Mouse (Mus musculus) left cerebral cortex, adult 18-20 months (tissue): ENCODE data around the gene Gm20696. TPM values are rescaled to one million over a fixed set of nuclear protein-coding genes. Genes with fewer than 3 reads are reported as not detected.

ENCODE experiments used
- DNase-seq, 2 experiments: peaks; one replicate each; pipeline ENCODE4 v3.0.0; 2021 to 2022; ENCODE audit warnings: low spot score in 2 of 2, mixed read lengths in 1 of 2
- total RNA-seq, 2 experiments: library from RNA; stranded (reverse); gene quantifications; 2 replicates each; pipeline ENCODE4 v1.2.3; 2021

Gene Gm20696
- total RNA-seq, 2 experiments from 2014 or later: 7.2 to 8.7 TPM

DNA sequence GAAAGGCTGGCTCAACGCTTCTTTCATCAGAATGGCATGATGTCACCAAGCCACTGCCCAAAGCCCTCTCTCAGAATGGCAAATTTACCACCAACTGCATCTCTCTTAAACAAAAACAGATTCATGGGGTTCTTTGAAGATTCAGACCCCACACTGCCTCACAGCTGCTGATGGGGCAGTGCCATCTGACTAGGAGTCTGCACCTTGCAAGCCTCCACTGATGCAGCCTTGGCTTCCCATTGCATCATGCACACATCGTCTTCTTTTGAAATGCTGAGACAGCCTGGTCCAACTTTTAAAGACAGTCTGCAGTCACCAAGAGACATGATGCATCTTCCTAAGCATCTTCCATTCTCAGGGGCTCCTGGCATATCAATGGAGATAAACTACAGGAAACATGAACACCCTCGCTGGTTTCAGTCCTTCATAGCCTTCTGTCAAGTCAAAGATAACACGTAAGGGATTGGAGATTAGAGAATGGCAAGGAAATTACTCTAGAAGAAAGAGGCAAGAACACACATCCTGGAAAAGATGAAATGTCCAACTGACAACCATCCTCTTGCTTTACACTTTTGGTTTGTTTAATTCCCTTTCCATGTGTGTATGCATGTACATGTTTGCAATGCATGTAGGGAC, 298.4 kb downstream of the Gm20696 start:
- DNase-seq: no peak

DNA sequence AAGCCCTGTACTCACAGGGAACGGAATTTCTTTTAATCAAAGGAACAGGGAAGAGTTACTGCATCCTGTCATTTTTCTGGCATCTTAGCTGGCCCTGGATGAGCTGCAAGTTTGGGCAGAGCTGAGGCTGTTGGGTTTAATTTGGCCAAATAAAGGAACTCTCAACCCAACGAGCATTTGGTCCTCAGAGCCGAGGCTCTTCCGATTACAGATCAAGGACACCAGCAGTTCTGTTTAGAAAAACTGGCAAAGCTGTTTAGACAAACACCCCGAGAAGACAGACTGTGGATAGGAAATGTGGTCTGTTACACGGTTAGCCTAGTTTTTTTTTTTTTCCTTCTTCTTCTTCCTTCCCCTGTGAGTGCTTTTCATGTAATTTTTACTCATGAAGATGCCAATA, 302.1 kb downstream of the Gm20696 start:
- no peak for DNase-seq

DNA sequence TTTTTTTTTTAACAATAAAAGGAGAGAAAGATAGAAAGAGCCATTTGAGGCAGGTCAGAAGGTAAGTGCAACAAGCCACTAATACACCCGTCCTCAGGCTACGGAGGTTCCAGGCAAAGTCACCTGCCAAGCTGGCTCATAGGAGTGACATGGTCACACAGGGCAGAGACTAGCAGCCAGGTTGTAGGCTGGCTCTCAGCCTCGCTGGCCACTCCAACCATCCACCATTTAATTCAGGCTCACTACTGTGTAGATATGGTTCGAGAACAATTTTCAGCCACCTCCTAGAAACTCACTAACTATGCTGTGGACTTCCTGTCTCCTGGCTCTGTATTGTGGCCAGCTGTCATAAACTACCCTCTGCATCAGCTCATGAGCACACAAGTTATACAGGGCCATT, 306.0 kb downstream of the Gm20696 start:
- no peak for DNase-seq

DNA sequence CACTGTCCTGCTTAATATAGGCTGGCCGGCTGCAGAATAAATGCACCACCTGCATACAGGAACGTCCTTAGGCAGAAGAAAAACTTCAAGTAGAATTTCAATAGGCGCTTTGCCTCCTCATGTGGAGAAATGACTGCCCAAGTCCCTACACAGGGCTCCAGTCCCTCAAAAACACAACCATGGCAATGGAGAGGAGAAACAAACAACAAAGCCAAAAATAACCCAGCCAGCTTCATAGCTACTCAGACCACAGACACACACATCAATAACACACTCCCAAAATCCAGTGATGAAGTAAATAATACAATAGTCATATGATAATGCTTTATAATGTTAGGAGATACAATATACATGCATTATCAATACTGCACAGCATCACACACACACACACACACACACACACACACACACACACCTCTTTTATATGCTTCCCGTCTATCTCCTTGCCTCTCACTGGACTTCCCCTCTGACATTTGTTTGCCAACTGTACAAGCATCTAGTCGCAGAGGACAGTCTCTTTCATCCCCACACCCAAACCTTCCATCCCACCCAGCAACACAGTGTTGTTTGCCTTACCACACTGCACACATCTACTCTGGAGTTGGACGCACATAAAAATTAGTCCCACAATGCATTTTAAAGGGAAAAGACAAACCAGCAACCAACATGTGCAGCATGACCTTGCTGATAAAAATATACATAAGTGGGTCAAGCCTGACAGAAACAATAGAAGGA, 306.7 kb downstream of the Gm20696 start:
- no peak for DNase-seq

DNA sequence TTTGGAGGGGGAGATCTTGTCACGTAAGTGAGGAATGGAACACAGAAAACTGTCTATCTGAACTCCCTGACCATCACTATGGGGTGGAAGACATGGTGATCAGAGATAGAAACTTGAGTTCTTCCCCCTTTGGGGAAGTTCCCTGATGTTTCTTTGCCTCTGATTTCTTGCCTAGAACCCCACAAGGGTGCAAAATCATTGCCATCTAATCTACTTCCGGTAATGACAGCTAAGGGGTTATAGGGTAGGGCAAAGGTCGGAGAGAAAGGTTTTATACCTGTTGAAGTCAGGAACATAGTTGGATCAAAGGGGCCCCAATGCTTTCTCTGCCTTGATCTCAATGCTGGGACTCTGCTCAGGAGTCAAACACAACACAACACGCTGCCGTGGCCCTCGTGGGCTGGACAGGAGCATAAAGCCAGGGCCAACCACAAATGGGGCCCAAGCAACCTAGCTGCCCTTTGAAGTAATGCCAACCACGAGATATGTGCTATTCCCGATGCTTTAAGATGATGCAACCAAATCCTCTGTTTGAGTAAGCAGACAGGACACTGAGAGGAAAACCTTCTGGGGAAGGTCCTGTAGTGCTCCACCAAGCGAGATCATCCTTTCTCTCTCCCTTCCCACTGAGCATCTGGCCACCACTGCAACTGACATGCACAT, 307.4 kb downstream of the Gm20696 start:
- DNase-seq: no peak

DNA sequence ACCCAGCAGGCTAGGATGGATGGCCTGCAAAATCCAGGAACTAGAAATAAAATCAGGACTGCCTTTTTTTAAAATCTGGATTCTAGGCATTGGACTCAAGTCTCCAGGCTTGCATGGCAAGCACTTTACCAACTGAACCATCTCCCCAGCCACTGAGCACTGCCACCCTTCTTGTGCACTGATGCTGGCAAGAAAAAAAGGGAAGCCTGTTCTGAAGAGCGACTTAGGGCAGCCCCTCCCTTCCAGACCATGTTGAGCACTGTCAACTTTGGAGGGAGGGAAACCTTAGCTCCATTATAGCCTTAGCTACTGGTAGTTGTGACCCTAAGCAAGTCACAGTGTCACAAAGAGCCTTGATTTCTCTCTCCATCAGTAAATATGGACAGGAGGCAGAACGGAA, 308.7 kb downstream of the Gm20696 start:
- DNase-seq: no peak

DNA sequence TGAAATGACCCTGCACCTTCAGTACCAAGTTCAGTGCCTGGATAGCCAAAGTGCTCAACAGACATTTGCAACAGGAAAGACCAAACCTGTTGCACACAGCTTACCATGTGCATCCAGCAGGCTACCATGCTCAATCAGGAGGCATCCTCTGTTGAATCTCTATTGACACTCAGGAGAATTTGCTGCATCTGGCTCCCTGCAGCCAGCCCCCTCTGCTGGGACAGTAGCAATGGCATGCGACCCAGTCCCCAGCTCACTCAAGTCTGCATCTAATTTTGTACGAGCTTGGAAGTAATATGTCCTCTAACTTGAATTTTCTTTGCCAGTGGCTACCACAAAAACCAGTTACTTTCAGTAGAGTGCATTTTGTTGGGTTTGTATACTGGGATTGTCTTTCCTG, 312.3 kb downstream of the Gm20696 start:
- DNase-seq: no peak

DNA sequence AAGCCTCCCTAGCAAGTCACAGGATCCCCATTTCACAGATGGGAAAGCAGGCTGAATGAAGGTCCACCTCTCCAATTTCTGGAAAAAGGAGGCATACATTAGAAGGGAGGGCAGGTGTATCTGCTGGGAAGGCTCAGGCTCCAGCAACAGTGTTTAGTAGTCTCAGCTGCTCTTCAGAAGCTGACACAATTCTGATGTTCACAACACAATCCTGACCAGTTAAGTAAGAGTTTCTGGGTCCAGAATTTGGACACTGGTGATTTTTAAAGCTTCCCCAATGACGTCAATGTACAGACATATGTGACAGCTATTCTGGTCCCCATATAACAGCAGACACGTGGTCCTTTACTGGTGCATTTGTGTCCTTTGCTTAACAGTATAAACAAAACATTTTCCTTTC, 313.2 kb downstream of the Gm20696 start:
- no peak for DNase-seq

DNA sequence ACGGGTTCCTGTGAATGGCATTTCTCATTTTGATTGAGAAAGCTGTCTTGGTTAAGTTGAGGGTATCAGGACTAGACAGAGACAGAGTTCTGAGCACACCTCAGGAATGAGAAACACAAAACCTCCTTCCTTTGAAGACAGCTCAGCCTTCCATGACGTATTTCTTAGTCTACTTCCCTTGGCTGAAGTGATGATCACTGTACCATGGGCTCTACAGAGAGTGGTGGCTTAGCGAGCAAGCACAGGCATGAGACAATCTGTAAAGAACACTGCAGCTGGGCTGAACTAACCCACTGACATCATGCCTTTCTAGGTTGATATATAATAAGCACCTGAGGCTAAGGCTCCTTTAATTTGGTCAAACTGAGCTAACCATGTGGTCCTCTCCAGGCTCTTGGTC, 316.0 kb downstream of the Gm20696 start:
- no peak for DNase-seq

DNA sequence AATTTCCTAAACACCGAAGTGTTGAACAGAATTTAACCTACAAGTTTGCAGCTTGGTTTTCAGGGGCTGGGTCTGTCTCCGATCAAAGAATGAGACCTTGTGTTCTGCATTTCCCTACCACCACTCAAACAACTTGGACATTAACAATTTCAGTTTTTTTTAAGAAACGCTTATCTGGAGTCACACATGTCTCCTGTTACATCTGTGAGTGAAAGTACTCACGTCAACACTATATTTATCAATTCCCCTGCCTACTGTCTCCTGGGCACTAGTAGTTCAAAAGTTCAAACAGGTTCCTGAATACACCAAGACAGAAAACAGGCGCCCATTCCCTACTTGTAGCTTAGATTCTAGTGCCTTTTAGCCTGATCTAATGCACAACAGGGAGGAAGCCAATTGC, 316.4 kb downstream of the Gm20696 start:
- no peak for DNase-seq

DNA sequence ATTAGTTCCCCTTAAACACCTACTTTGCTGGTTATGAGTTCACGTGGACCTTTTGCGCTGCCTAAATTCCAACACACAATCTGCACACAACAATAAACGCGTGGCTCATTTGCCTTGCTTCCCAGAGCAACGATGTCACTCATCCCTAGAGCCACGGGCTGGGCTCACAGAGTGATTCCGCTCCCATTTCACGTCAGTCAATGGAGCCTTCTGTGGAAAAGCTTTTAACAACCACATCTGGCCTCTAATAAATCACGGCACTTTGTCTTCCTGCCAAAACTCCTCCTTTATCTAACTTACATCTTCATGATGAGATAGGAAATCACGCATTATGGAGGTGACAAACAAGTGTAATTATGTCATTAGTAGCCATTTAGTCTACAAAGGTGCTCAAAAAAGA, 318.8 kb downstream of the Gm20696 start:
- DNase-seq: no peak

DNA sequence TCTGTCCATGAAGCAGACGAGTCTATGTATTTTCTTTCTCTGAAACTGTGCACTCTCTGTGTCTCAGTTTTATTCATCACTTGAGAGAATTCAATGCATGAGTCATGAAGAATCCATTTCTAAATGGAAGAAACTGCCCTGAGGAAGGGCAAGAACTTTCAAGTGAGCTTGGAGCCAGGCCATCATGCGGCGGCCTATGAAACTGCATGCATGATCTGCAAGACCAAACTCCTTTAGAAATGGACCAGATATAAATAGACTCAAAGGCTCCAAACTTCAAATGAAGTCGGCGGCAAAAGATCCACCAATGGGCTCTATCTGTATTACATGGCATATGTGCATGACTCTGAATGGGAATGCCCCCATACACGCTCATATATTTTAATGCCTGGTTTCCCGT, 321.6 kb downstream of the Gm20696 start:
- no peak for DNase-seq

DNA sequence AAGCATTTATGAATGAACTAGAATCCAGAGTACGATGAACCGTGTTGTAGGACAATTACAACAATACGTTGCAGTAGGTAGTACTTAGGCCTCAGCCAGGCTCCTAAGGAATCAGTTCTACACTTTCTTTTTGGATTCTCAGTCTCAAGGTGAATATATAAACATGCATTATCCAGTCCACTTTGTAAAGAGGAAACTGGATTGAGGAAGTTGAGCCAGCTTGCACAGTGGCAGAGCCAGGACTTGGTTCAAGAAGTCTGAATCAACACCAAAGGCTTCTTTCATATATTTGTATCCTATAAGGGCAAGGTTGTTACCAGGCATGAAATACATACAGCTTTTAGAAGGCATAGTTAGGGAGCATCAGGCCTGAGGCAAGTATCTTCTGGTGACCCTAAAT, 322.2 kb downstream of the Gm20696 start:
- DNase-seq: no peak

DNA sequence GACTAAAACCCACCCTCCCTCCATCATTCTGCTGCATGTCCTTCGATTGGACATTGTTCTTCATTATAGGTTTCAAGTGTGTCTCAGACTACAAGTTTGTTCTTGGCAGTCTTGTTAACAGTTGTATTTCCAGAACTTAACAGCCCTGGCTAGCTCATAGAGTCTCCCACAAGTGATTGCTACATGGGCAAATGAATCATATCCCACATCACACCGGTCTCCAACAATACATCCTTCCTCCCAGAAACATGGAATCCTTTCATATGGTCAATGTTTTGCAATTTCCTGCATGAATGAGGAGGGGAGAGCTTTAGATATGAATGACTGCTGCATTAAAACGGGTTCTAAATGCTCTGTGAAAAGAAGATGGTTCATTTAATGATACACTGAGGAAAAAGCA, 322.8 kb downstream of the Gm20696 start:
- no peak for DNase-seq

DNA sequence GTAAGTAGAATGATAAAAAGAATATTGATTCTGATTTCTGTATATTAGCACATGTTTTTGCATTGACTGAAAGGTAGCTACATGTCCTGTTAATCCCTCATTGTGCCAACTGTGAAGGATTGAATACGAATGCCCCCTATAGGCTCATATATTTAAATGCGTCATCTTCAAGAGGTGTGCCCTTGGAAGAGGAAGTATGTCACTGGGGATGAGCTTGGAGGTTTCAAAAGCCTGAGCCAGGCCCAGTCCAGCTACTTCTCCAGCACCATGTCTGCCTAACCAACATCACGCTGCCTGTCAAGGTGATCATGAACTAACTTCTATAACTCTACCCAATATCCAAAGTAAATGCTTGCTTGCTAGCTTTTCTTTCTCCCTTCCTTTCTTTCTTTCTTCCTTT, 324.2 kb downstream of the Gm20696 start:
- no peak for DNase-seq

DNA sequence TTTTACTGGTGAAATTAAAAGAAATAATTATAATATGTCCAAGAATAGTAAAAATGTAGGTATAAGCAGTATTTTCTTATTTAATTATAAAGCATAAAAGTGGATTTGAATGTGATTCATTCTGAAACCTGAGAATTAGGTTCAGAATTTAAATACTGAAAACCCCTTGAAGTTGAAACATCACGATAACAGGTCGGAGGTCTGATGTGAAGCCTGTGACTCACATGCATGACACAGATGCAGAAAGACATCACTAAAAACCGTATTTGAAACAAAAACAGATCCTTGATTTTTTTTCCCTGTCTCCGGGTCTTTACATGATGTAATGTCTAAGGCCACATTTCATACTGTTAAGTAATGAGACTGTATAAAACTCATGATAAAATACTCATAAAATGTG, 325.7 kb downstream of the Gm20696 start:
- DNase-seq: no peak

DNA sequence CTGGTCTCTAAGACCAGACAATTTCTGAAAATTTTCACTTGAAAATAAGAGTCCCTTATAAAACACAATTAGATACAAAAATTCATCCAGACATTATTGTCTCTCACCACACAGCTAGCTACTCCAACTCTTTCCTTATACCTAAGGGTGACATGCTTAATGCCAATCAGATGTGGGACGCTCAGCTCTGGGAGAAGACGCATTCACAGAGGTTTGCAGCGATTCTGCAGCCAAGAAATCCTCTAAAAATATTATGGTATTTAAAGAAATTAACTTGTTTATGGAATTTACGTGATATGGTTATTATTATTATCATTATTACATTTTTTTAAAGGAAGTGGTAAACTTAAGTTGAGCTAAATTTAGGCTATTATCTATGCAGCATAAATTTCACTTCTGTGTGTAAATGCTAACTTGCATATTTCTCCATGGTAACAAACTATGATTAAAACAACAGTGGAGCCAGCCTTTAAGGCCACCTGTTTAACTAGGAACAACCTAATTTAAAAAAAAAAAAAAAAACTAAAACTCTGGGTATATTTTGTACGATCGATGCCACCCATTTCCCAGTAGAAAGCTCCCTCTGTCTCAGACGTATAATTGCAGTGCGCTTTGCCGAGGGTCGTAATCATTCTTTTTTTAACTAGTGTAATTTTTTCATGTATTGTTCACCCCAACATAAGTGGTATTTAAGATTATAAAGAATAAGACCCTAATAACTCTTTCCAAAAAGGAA, 326.4 kb downstream of the Gm20696 start:
- DNase-seq: no peak

DNA sequence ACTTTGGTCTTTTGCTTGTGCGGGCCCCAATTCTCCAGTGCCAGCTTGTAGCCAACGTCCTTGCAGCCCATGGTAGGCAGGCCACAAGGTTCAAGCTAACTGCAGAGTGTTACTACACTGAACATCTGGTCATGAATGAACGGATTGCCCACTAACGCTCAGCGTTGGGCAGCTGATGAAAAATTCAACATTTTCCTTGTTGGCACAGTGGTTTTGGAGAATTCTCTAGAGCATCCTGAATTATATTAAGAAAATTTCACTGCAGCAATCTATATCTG, 327.3 kb downstream of the Gm20696 start:
- DNase-seq: no peak

DNA sequence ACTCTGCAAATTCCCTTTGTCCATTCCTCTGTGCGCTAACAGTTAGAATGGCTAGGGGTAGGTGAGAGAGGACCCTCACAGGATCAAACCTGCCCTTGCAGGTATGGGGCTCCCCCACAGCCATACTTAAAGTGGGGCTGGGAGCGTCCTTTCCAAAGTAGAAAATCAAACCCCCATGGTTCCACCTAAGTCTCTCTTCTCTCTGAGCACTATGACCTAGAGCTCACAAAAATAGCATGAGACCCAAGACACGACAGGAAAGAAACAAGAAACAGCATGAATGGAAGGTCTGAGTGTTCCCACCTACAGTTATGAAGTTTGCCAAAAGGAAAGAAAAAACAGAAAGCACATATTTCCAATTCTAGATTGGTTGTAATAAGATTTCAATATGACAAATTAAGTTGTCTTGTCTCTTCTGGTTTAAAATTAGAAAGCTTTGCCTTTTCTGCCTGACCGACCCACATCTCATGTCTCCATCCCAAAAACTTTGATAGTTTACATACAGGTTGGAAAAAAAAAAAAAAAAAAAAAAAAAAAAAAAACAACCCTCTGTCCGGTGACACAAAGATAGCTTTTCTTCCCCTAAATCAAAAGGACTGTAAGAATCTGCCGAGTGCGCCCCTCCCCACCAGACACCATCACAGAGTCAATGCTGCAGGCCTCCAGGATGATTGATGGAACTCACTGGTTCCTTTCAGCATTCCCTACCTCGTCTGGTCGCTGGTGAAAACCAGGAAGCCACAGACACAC, 327.8 kb downstream of the Gm20696 start:
- no peak for DNase-seq

DNA sequence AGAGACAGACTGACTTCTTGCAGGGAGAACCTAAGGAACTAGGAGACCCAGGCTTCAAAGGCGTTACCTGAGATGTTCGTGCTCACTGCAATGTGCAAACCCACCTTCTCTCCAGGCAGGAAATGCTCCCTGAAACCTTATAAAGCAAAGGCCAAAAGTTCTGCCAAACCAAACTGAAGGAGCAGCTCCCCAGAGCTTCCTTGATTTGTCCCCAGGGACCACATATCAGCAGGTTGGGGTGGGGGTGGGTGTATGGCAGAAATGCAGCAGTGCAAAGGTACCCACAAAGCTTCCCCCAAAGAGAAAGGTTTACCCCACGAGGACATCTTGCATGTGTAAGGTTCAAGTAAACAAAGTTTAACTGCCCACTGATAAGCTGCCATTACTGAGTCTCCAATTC, 328.4 kb downstream of the Gm20696 start:
- no peak for DNase-seq

DNA sequence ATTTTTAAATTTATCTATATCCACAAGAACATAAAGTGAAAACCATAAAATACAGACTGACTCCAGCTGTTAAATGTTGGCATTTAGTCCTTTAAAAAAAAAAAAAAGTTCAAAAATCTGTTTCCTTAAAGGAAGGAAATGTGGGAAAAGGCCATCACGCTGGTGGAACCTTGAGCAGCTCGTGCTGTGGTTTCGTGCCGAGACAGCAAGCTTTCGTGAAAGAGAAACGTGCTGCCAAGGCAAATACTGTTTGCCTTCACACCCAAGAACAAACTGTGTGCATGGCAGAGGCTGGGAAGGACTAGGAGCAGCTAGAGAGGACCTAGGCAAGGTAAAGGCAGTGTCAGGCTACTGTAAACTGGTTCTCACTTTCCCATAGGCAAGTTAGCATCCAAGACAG, 329.0 kb downstream of the Gm20696 start:
- DNase-seq: no peak

DNA sequence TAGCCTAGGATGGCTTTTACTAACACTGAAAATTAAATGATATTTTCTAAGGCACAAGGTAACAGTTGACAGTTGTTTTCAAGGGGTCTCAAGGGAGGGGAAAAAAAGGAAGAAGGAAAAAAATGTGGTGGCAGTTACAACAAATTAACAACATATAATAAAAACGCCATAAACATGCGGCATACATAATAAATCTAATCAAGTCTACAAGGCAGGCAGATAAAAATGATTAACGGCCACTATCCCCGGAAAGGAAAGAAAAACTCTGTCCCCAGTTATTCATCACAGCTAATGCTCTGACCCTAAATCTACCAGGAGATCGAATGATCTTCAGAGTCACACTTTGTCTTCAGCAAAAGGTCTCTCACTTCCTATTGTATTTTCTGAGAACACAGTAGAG, 330.4 kb downstream of the Gm20696 start:
- no peak for DNase-seq
